Mouse (Mus musculus): ENCODE measurements around the gene Gpn2.

The Gpn2 gene

GRCm38 (mm10) chr4:133584059-133584951 lies at the start of gene Gpn2:
TSS of gene Gpn2 (plus strand) at chr4:133584362.
- no peak for DNase-seq (ENCODE audit: low spot score)

GRCm38 (mm10) chr4:133536081-133536480 lies 48.1 kb upstream of the Gpn2 start:
- no peak for DNase-seq (ENCODE audit: low spot score)

GRCm38 (mm10) chr4:133536652-133537051 lies 47.5 kb upstream of the Gpn2 start:
- DNase-seq (ENCODE audit: low spot score): no peak

GRCm38 (mm10) chr4:133545272-133546231 lies 38.6 kb upstream of the Gpn2 start, which contains the start of gene Nudc:
TSS of gene Nudc (minus strand) at chr4:133545996.
- DNase-seq (ENCODE audit: low spot score): peak; percentile 79

GRCm38 (mm10) chr4:133552029-133552428 lies 32.1 kb upstream of the Gpn2 start:
- no peak for DNase-seq (ENCODE audit: low spot score)

GRCm38 (mm10) chr4:133552768-133553447 lies 31.3 kb upstream of the Gpn2 start, which contains the start of gene Nr0b2:
TSS of gene Nr0b2 (plus strand) at chr4:133553376.
- DNase-seq (ENCODE audit: low spot score): no peak

- no peak for DNase-seq (ENCODE audit: low spot score)
Measured at GRCm38 (mm10) chr4:133553448-133554330, 30.5 kb upstream of the Gpn2 start.

GRCm38 (mm10) chr4:133557041-133557717 lies 27.0 kb upstream of the Gpn2 start:
- DNase-seq (ENCODE audit: low spot score): no peak

- no peak for DNase-seq (ENCODE audit: low spot score)
Measured at GRCm38 (mm10) chr4:133559846-133560245, 24.3 kb upstream of the Gpn2 start.

- DNase-seq (ENCODE audit: low spot score): no peak
Measured at GRCm38 (mm10) chr4:133561622-133562021, 22.5 kb upstream of the Gpn2 start.

GRCm38 (mm10) chr4:133563123-133563571 lies 21.0 kb upstream of the Gpn2 start:
- no peak for DNase-seq (ENCODE audit: low spot score)

- DNase-seq (ENCODE audit: low spot score): no peak
Measured at GRCm38 (mm10) chr4:133567251-133567650, 16.9 kb upstream of the Gpn2 start.

GRCm38 (mm10) chr4:133569291-133570065 lies 14.7 kb upstream of the Gpn2 start:
- no peak for DNase-seq (ENCODE audit: low spot score)

- no peak for DNase-seq (ENCODE audit: low spot score)
Measured at GRCm38 (mm10) chr4:133570066-133570466, 14.1 kb upstream of the Gpn2 start.

- DNase-seq (ENCODE audit: low spot score): peak; percentile 78
Measured at GRCm38 (mm10) chr4:133574070-133574842, 9.9 kb upstream of the Gpn2 start, which contains the start of gene Gpatch3. TSS of gene Gpatch3 (plus strand) at chr4:133574745.

GRCm38 (mm10) chr4:133574843-133575202 lies 9.3 kb upstream of the Gpn2 start:
- DNase-seq (ENCODE audit: low spot score): no peak

- DNase-seq (ENCODE audit: low spot score): no peak
Measured at GRCm38 (mm10) chr4:133577983-133578382, 6.2 kb upstream of the Gpn2 start.

GRCm38 (mm10) chr4:133583690-133584058 lies 488 bp upstream of the Gpn2 start:
- DNase-seq (ENCODE audit: low spot score): no peak

GRCm38 (mm10) chr4:133592570-133592969 lies 8.4 kb downstream of the Gpn2 start:
- DNase-seq (ENCODE audit: low spot score): no peak

All from urinary bladder, postnatal 10 days (tissue).